In genomic region chr8:95320224-95321139, GRCm38 (mm10) we compare ENCODE assay signal across 9 mouse cellular contexts. TPM values are rescaled to one million over a fixed set of nuclear protein-coding genes. Genes with fewer than 3 reads are reported as not detected.
DNase-seq lines count a peak whose midpoint lies in the region; ATAC-seq and TF ChIP-seq lines count a peak whose summit lies in the region.
"Had no signal": no experiment of that assay in that cellular context is flagged by ENCODE, and none has a peak within 500 bp of the region (broad histone marks: within the 10 kb centered on the region; RNA-seq: fewer than 3 reads in every experiment).

No protein-coding gene starts in this region.

- H3K27me3 ChIP-seq in heart, embryonic 11.5 days (ENCODE audit: control insufficient read depth, insufficient read depth, low read length) = peaks cover 7% of the 10 kb centered on the region; the same call in 1 of the 2 replicates
- H3K27me3 ChIP-seq in kidney, embryonic 14.5 days (ENCODE audit: control insufficient read depth, insufficient read depth, low read length) = no peaks in the 10 kb centered on the region

- no peak overlapping the region for H3K27ac ChIP-seq in left cerebral cortex, adult 2 months
- no peak overlapping the region for H3K27ac ChIP-seq in heart, embryonic 11.5 days (ENCODE audit: low read depth, low read length)
- H3K27ac ChIP-seq in kidney, embryonic 14.5 days (ENCODE audit: low read depth, low read length) = no peak overlapping the region

- intact Hi-C loops in left cerebral cortex, adult 2 months (cut with DNase I) = loop anchor here (10.0 kb wide), 1 partner anchor 226 kb away; no protein-coding TSS in a partner anchor

- WGBS in heart, embryonic 11.5 days (ENCODE audit: insufficient replicate concordance) = 3% methylated on average over 41 of the region's 41 CpGs
- 2% methylated on average over 41 of the region's 41 CpGs for WGBS in kidney, embryonic 14.5 days

- TF ChIP-seq CTCF in left cerebral cortex, adult 2 months (IDR thresholded peaks at IDR 0.05) = peak; percentile 34

- peaks cover 17% of the 10 kb centered on the region for H3K4me1 ChIP-seq in heart, embryonic 11.5 days (ENCODE audit: control insufficient read depth, insufficient read depth, low read length)
- peaks cover 7% of the 10 kb centered on the region; the same call in 1 of the 2 replicates for H3K4me1 ChIP-seq in kidney, embryonic 14.5 days (ENCODE audit: control insufficient read depth, insufficient read depth, low read length)

- ATAC-seq in heart, embryonic 11.5 days (replicated peaks; ENCODE audit: insufficient number of reproducible peaks, low FRiP score, low TSS enrichment) = peak; percentile 33; the same call in 1 of the 2 replicates
- ATAC-seq in kidney, embryonic 14.5 days (ENCODE audit: low FRiP score, low TSS enrichment) = peak; percentile 87

- H3K4me3 ChIP-seq in left cerebral cortex, adult 2 months = peak overlapping the region; percentile 36
- H3K4me3 ChIP-seq in heart, embryonic 11.5 days (ENCODE audit: low read depth, low read length) = peak overlapping the region; percentile 51
- peak overlapping the region; percentile 49 for H3K4me3 ChIP-seq in kidney, embryonic 14.5 days (ENCODE audit: low read length)

- peak overlapping the region; percentile 95 for H3K4me2 ChIP-seq in heart, embryonic 11.5 days
- H3K4me2 ChIP-seq in kidney, embryonic 14.5 days (replicated peaks; ENCODE audit: low read depth, low read length) = peak overlapping the region; percentile 93

- H3K9me3 ChIP-seq in heart, embryonic 11.5 days (replicated peaks; ENCODE audit: control insufficient read depth, low read length) = no peaks in the 10 kb centered on the region
- H3K9me3 ChIP-seq in kidney, embryonic 14.5 days (ENCODE audit: control insufficient read depth, low read length) = no peaks in the 10 kb centered on the region

- H3K36me3 ChIP-seq in heart, embryonic 11.5 days (ENCODE audit: control insufficient read depth, insufficient read depth, low read length) = peaks cover 8% of the 10 kb centered on the region; the same call in 1 of the 2 replicates
- peaks cover 14% of the 10 kb centered on the region for H3K36me3 ChIP-seq in kidney, embryonic 14.5 days (ENCODE audit: control insufficient read depth, insufficient read depth, low read length)

- peak overlapping the region; percentile 61; the same call in 1 of the 2 replicates for H3K9ac ChIP-seq in heart, embryonic 11.5 days (ENCODE audit: low read depth, low read length)
- H3K9ac ChIP-seq in kidney, embryonic 14.5 days (ENCODE audit: low read depth, low read length) = peak overlapping the region; percentile 55

- DNase-seq in left cerebral cortex, adult 2 months (ENCODE audit: extremely low spot score in 1 of 2, low spot score in 2 of 2) = no peak
- no peak for DNase-seq in left cerebral cortex, adult 9 months (ENCODE audit: low spot score in 2 of 2)
- peak; percentile 59 to 75 for DNase-seq in cerebellum, postnatal 25 days
- DNase-seq in lung, postnatal 14 days = peak; percentile 82
- peak; percentile 64 for DNase-seq in retina, adult 2 months (ENCODE audit: low read depth, low spot score)
- DNase-seq in thymus, postnatal 36 days = peak; percentile 84

RNA-seq across cellular contexts. Expression of gene Tepp, which starts 10.1 kb away (rescaled TPM):
- not detected for total RNA-seq in left cerebral cortex, adult 2 months (2021)
- not detected in 2 replicates for polyA plus RNA-seq in heart, embryonic 11.5 days (2014; fragmentation: Nextera tagmentation; extraction: Ambion mirVana)
- polyA plus RNA-seq in kidney, embryonic 14.5 days (2014; fragmentation: Nextera tagmentation; extraction: Ambion mirVana) = 0.43 TPM in 1 of 2 replicates, not detected in the other
- total RNA-seq: MEL had no signal

RNA-seq across cellular contexts. Expression of gene Zfp319, which starts 11.3 kb away (rescaled TPM):
- total RNA-seq in left cerebral cortex, adult 2 months (2021) = 10 to 100 TPM; 16.6 to 17.7 TPM
- 4.4 and 5.9 TPM in 2 replicates for polyA plus RNA-seq in heart, embryonic 11.5 days (2014; fragmentation: Nextera tagmentation; extraction: Ambion mirVana)
- 6.6 and 8.7 TPM in 2 replicates for polyA plus RNA-seq in kidney, embryonic 14.5 days (2014; fragmentation: Nextera tagmentation; extraction: Ambion mirVana)

RNA-seq across cellular contexts. Expression of gene Usb1, which starts 11.6 kb away (rescaled TPM):
- 10 to 100 TPM; 13.5 to 14.7 TPM for total RNA-seq in left cerebral cortex, adult 2 months (2021)
- 26.3 and 27.2 TPM in 2 replicates for polyA plus RNA-seq in heart, embryonic 11.5 days (2014; fragmentation: Nextera tagmentation; extraction: Ambion mirVana)
- polyA plus RNA-seq in kidney, embryonic 14.5 days (2014; fragmentation: Nextera tagmentation; extraction: Ambion mirVana) = 43.4 and 50.9 TPM in 2 replicates

RNA-seq across cellular contexts. Expression of gene Cngb1, which starts 14.1 kb away (rescaled TPM):
- under 1 TPM; 0.23 to 0.56 TPM for total RNA-seq in left cerebral cortex, adult 2 months (2021)
- polyA plus RNA-seq in heart, embryonic 11.5 days (2014; fragmentation: Nextera tagmentation; extraction: Ambion mirVana) = 0.82 TPM in 1 of 2 replicates, not detected in the other
- polyA plus RNA-seq in kidney, embryonic 14.5 days (2014; fragmentation: Nextera tagmentation; extraction: Ambion mirVana) = 0.60 and 1.2 TPM in 2 replicates
- total RNA-seq: MEL had no signal

RNA-seq across cellular contexts. Expression of gene Mmp15, which starts 31.6 kb away (rescaled TPM):
- total RNA-seq in left cerebral cortex, adult 2 months (2021) = 10 to 100 TPM; 16.7 to 21.0 TPM
- polyA plus RNA-seq in heart, embryonic 11.5 days (2014; fragmentation: Nextera tagmentation; extraction: Ambion mirVana) = 38.1 and 43.1 TPM in 2 replicates
- polyA plus RNA-seq in kidney, embryonic 14.5 days (2014; fragmentation: Nextera tagmentation; extraction: Ambion mirVana) = 10.9 and 16.1 TPM in 2 replicates
- total RNA-seq: MEL had no signal

Comparison
In these comparisons a context has a peak if more than half of its experiments do, and no peak if none do; other contexts are left out.
1. DNase-seq: peak in cerebellum, postnatal 25 days (2 of 2), lung, postnatal 14 days (single experiment), retina, adult 2 months (single experiment) and thymus, postnatal 36 days (2 of 2); none in left cerebral cortex, adult 2 months (0 of 2) and left cerebral cortex, adult 9 months (0 of 2).
2. Peak in every context shown above with its lines, with median percentiles within 50 percentile points of each other: H3K4me3 ChIP-seq.